ENCODE assay signal across 18 mouse cellular contexts in genomic region chr3:98069161-98069560, GRCm38 (mm10). TPM values are rescaled to one million over a fixed set of nuclear protein-coding genes. Genes with fewer than 3 reads are reported as not detected.
DNase-seq lines count a peak whose midpoint lies in the region; ATAC-seq and TF ChIP-seq lines count a peak whose summit lies in the region.
"Had no signal": no experiment of that assay in that cellular context is flagged by ENCODE, and none has a peak within 500 bp of the region (broad histone marks: within the 10 kb centered on the region; RNA-seq: fewer than 3 reads in every experiment).

No protein-coding gene starts in this region.

- no peak overlapping the region for H3K4me3 ChIP-seq in bone marrow, adult 2 months (replicated peaks; ENCODE audit: control insufficient read depth, low read depth, low read length)
- no peak overlapping the region for H3K4me3 ChIP-seq in intestine, embryonic 16.5 days (ENCODE audit: low read length)
- H3K4me3 ChIP-seq: erythroblast, embryonic 14.5 days; heart, embryonic 12.5 days; lung, embryonic 15.5 days; neural tube, embryonic 13.5 days; stomach, embryonic 15.5 days had no signal

- H3K9ac ChIP-seq in intestine, embryonic 16.5 days (ENCODE audit: low read depth, low read length) = no peak overlapping the region
- H3K9ac ChIP-seq: heart, embryonic 12.5 days; lung, embryonic 15.5 days; neural tube, embryonic 13.5 days; stomach, embryonic 15.5 days had no signal

- H3K27me3 ChIP-seq in intestine, embryonic 16.5 days (replicated peaks; ENCODE audit: control insufficient read depth, insufficient read depth, low read length) = no peaks in the 10 kb centered on the region
- H3K27me3 ChIP-seq: heart, embryonic 12.5 days; lung, embryonic 15.5 days; neural tube, embryonic 13.5 days; stomach, embryonic 15.5 days had no signal

- peaks cover 6% of the 10 kb centered on the region for H3K4me1 ChIP-seq in bone marrow, adult 2 months (ENCODE audit: control insufficient read depth, insufficient read depth, low read length)
- peaks cover 16% of the 10 kb centered on the region for H3K4me1 ChIP-seq in intestine, embryonic 16.5 days (ENCODE audit: control insufficient read depth, insufficient read depth, low read length)

- peaks cover 2% of the 10 kb centered on the region; the same call in 1 of the 2 replicates for H3K36me3 ChIP-seq in intestine, embryonic 16.5 days (ENCODE audit: control insufficient read depth, insufficient read depth, low read length)

- H3K27ac ChIP-seq in bone marrow, adult 2 months (ENCODE audit: control insufficient read depth, insufficient read depth, low read depth, low read length, poor library complexity) = peak overlapping the region; percentile 77
- H3K27ac ChIP-seq in intestine, embryonic 16.5 days (ENCODE audit: low read length) = no peak overlapping the region
- H3K27ac ChIP-seq: hindbrain, postnatal 0 days; kidney, postnatal 0 days; lung, embryonic 15.5 days; neural tube, embryonic 13.5 days; stomach, embryonic 15.5 days had no signal

- peak; percentile 29 to 61 for DNase-seq in kidney, postnatal 25 days
- DNase-seq in kidney, postnatal 14 days = no peak
- no peak for DNase-seq in embryo, embryonic 9.5 days (ENCODE audit: extremely low spot score)
- DNase-seq in adrenal gland, postnatal 10 days = no peak
- DNase-seq: cerebellum, adult 9-11 months; gastrocnemius, postnatal 10 days; heart, postnatal 36 days; thymus, postnatal 14 days had no signal

- ATAC-seq in intestine, embryonic 16.5 days = 0 out of 2 replicates have a peak, but pooled peaks have one; percentile 51
- peak; percentile 42 for ATAC-seq in megakaryocyte progenitor cell, adult 5-6 weeks (replicated peaks; ENCODE audit: poor library complexity)
- ATAC-seq: hindbrain, postnatal 0 days had no signal

- no peak overlapping the region for H3K4me2 ChIP-seq in intestine, embryonic 16.5 days (ENCODE audit: low read depth, low read length)
- H3K4me2 ChIP-seq: heart, embryonic 12.5 days; lung, embryonic 15.5 days; neural tube, embryonic 13.5 days; stomach, embryonic 15.5 days had no signal

- 46% methylated on average over 7 of the region's 7 CpGs for WGBS in bone marrow, adult 2 months
- WGBS in intestine, embryonic 16.5 days = 72% methylated on average over 7 of the region's 7 CpGs

- no peak for TF ChIP-seq POLR2A in bone marrow, adult 2 months (IDR thresholded peaks at IDR 0.05; ENCODE audit: borderline replicate concordance, control insufficient read depth, low read depth, low read length)

- no peak for TF ChIP-seq CTCF in bone marrow, adult 2 months (IDR thresholded peaks at IDR 0.05; ENCODE audit: control insufficient read depth, insufficient read depth, low read length)

- H3K9me3 ChIP-seq in intestine, embryonic 16.5 days (ENCODE audit: control insufficient read depth, low read length) = no peaks in the 10 kb centered on the region
- H3K9me3 ChIP-seq: heart, embryonic 12.5 days; lung, embryonic 15.5 days; neural tube, embryonic 13.5 days; stomach, embryonic 15.5 days had no signal

RNA-seq across cellular contexts. Expression of gene Notch2, which starts 55.8 kb away (rescaled TPM):
- polyA plus RNA-seq in bone marrow, adult 2 months (2011; ENCODE audit: insufficient read depth, insufficient read length, low replicate concordance, missing spikeins) = 10.0 and 22.9 TPM in 2 replicates
- 9.1 and 10.9 TPM in 2 replicates for polyA plus RNA-seq in intestine, embryonic 16.5 days (2015; fragmentation: Nextera tagmentation; extraction: Ambion mirVana)
- 23.5 and 23.6 TPM in 2 replicates for total RNA-seq in megakaryocyte progenitor cell, adult 5-6 weeks (2015)
- total RNA-seq in megakaryocyte progenitor cell, adult 5-6 weeks (2017) = 20.9 and 21.8 TPM in 2 replicates
- 10 to 100 TPM; 37.0 to 48.5 TPM for total RNA-seq in adrenal gland, postnatal 10 days (2021)

Comparison
In these comparisons a context has a peak if more than half of its experiments do, and no peak if none do; other contexts are left out.
1. DNase-seq: peak in kidney, postnatal 25 days (2 of 2); none in kidney, postnatal 14 days (single experiment), embryo, embryonic 9.5 days (single experiment) and adrenal gland, postnatal 10 days (single experiment).